Mouse (Mus musculus) limb, embryonic 10.5 days (tissue): ENCODE measurements at regions not wholly inside any gene's neighbourhood (a gene's known extent, or its start where the extent isn't known, plus 50 kb on each side); places are given as distances from the start of the nearest gene placed in this dataset.

Experiments used
- DNase-seq: peaks from one replicate; pipeline ENCODE4 v3.0.0-alpha.2; 2017; ENCODE audit warnings: low spot score
- H3K27ac ChIP-seq: fragments of 300-500 bp; sonication (generic); 2 replicates; pipeline ENCODE4 v1.5.1; 2016; ENCODE audit warnings: mild to moderate bottlenecking
- H3K27me3 ChIP-seq: fragments of 300-500 bp; sonication (generic); 2 replicates; pipeline ENCODE4 v1.6.1; 2016; ENCODE audit warnings: low read depth, mild to moderate bottlenecking; ENCODE audit not compliant: poor library complexity, severe bottlenecking
- H3K36me3 ChIP-seq: fragments of 300-500 bp; sonication (generic); 2 replicates; pipeline ENCODE4 v1.6.1; 2016; ENCODE audit warnings: mild to moderate bottlenecking, moderate library complexity
- H3K4me1 ChIP-seq: fragments of 300-500 bp; sonication (generic); 2 replicates; pipeline ENCODE4 v1.6.1; 2016
- H3K4me3 ChIP-seq: fragments of 300-500 bp; sonication (generic); 2 replicates; pipeline ENCODE4 v1.5.1; 2016; ENCODE audit warnings: mild to moderate bottlenecking, moderate library complexity
- H3K9me3 ChIP-seq: fragments of 300-500 bp; sonication (generic); replicated peaks from 2 replicates; pipeline ENCODE4 v1.6.1; 2016; ENCODE audit warnings: mild to moderate bottlenecking
- WGBS: fragments of 180-500 bp; shearing (Covaris S2); methylation state at CpG from one replicate; pipeline ENCODE4 v1.1.7; 2016; 5-methylcytosine and 5-hydroxymethylcytosine counted together

GRCm38 (mm10) chr13:116087541-116088308 lies 221.8 kb downstream of the Isl1 start:
- DNase-seq = no peak
- WGBS = 81% methylated on average over 4 of the region's 4 CpGs
- Histone ChIP-seq H3K9me3 (no peaks in the 10 kb centered on the region), H3K27me3 (no peaks in the 10 kb centered on the region), H3K4me3 (no peak overlapping the region), H3K4me1 (no peaks in the 10 kb centered on the region), H3K27ac (no peak overlapping the region), H3K36me3 (no peaks in the 10 kb centered on the region)

GRCm38 (mm10) chr13:116087140-116087539 lies 222.3 kb downstream of the Isl1 start:
- Histone ChIP-seq H3K9me3 (no peaks in the 10 kb centered on the region), H3K27ac (no peak overlapping the region), H3K4me3 (no peak overlapping the region), H3K36me3 (no peaks in the 10 kb centered on the region), H3K4me1 (no peaks in the 10 kb centered on the region), H3K27me3 (no peaks in the 10 kb centered on the region)
- DNase-seq = no peak
- 89% methylated on average over 1 of the region's 1 CpGs for WGBS

GRCm38 (mm10) chr13:116056976-116057647 lies 252.4 kb downstream of the Isl1 start:
- Histone ChIP-seq H3K9me3 (no peaks in the 10 kb centered on the region), H3K27ac (no peak overlapping the region), H3K4me3 (no peak overlapping the region), H3K36me3 (no peaks in the 10 kb centered on the region), H3K27me3 (no peaks in the 10 kb centered on the region), H3K4me1 (no peaks in the 10 kb centered on the region)
- 84% methylated on average over 5 of the region's 5 CpGs for WGBS
- no peak for DNase-seq

GRCm38 (mm10) chr13:116056112-116056652 lies 253.3 kb downstream of the Isl1 start:
- H3K27me3 ChIP-seq = no peaks in the 10 kb centered on the region
- no peaks in the 10 kb centered on the region for H3K36me3 ChIP-seq
- H3K4me3 ChIP-seq = no peak overlapping the region
- 77% methylated on average over 3 of the region's 3 CpGs for WGBS
- no peaks in the 10 kb centered on the region for H3K9me3 ChIP-seq
- no peak for DNase-seq
- no peaks in the 10 kb centered on the region for H3K4me1 ChIP-seq
- no peak overlapping the region for H3K27ac ChIP-seq

GRCm38 (mm10) chr13:116036166-116036565 lies 273.3 kb downstream of the Isl1 start:
- Histone ChIP-seq H3K4me3 (no peak overlapping the region), H3K9me3 (no peaks in the 10 kb centered on the region), H3K27me3 (no peaks in the 10 kb centered on the region), H3K4me1 (no peaks in the 10 kb centered on the region), H3K36me3 (no peaks in the 10 kb centered on the region), H3K27ac (no peak overlapping the region)
- DNase-seq = no peak
- 73% methylated on average over 4 of the region's 4 CpGs for WGBS

GRCm38 (mm10) chr13:116030152-116030720 lies 279.3 kb downstream of the Isl1 start:
- Histone ChIP-seq H3K9me3 (no peaks in the 10 kb centered on the region), H3K27ac (no peak overlapping the region), H3K27me3 (no peaks in the 10 kb centered on the region), H3K4me1 (no peaks in the 10 kb centered on the region), H3K36me3 (no peaks in the 10 kb centered on the region), H3K4me3 (no peak overlapping the region)
- no peak for DNase-seq
- WGBS = 90% methylated on average over 2 of the region's 2 CpGs

- no peak for DNase-seq
- H3K27me3 ChIP-seq = no peaks in the 10 kb centered on the region
- H3K9me3 ChIP-seq = no peaks in the 10 kb centered on the region
- no peak overlapping the region for H3K27ac ChIP-seq
- H3K4me3 ChIP-seq = no peak overlapping the region
- no peaks in the 10 kb centered on the region for H3K4me1 ChIP-seq
- 84% methylated on average over 2 of the region's 2 CpGs for WGBS
- H3K36me3 ChIP-seq = no peaks in the 10 kb centered on the region
These were observed 280.9 kb downstream of the Isl1 start for GRCm38 (mm10) chr13:116028583-116028982.

- no peak overlapping the region for H3K4me3 ChIP-seq
- 84% methylated on average over 2 of the region's 2 CpGs for WGBS
- H3K36me3 ChIP-seq = no peaks in the 10 kb centered on the region
- no peak overlapping the region for H3K27ac ChIP-seq
- no peaks in the 10 kb centered on the region for H3K9me3 ChIP-seq
- H3K4me1 ChIP-seq = no peaks in the 10 kb centered on the region
- H3K27me3 ChIP-seq = no peaks in the 10 kb centered on the region
- no peak for DNase-seq
These were observed 282.3 kb downstream of the Isl1 start for GRCm38 (mm10) chr13:116027147-116027546.

GRCm38 (mm10) chr13:116017886-116018285 lies 291.6 kb downstream of the Isl1 start:
- no peaks in the 10 kb centered on the region for H3K36me3 ChIP-seq
- 84% methylated on average over 5 of the region's 5 CpGs for WGBS
- H3K27me3 ChIP-seq = no peaks in the 10 kb centered on the region
- H3K4me3 ChIP-seq = no peak overlapping the region
- no peaks in the 10 kb centered on the region for H3K4me1 ChIP-seq
- no peaks in the 10 kb centered on the region for H3K9me3 ChIP-seq
- no peak for DNase-seq
- no peak overlapping the region for H3K27ac ChIP-seq

GRCm38 (mm10) chr13:116003733-116004132 lies 305.8 kb downstream of the Isl1 start:
- Histone ChIP-seq H3K9me3 (no peaks in the 10 kb centered on the region), H3K4me1 (no peaks in the 10 kb centered on the region), H3K27ac (no peak overlapping the region), H3K4me3 (no peak overlapping the region), H3K36me3 (no peaks in the 10 kb centered on the region), H3K27me3 (no peaks in the 10 kb centered on the region)
- 85% methylated on average over 1 of the region's 1 CpGs for WGBS
- DNase-seq = no peak

GRCm38 (mm10) chr13:116002391-116002899 lies 307.0 kb downstream of the Isl1 start:
- Histone ChIP-seq H3K27ac (no peak overlapping the region), H3K36me3 (no peaks in the 10 kb centered on the region), H3K9me3 (no peaks in the 10 kb centered on the region), H3K4me1 (no peaks in the 10 kb centered on the region), H3K27me3 (no peaks in the 10 kb centered on the region), H3K4me3 (no peak overlapping the region)
- 81% methylated on average over 4 of the region's 4 CpGs for WGBS
- no peak for DNase-seq

- DNase-seq = no peak
- no peak overlapping the region for H3K27ac ChIP-seq
- no peaks in the 10 kb centered on the region for H3K36me3 ChIP-seq
- no peaks in the 10 kb centered on the region for H3K27me3 ChIP-seq
- H3K4me3 ChIP-seq = no peak overlapping the region
- 76% methylated on average over 3 of the region's 3 CpGs for WGBS
- no peaks in the 10 kb centered on the region for H3K4me1 ChIP-seq
- H3K9me3 ChIP-seq = no peaks in the 10 kb centered on the region
These were observed 318.9 kb downstream of the Isl1 start for GRCm38 (mm10) chr13:115990591-115990990.

- Histone ChIP-seq H3K4me3 (no peak overlapping the region), H3K27me3 (no peaks in the 10 kb centered on the region), H3K36me3 (no peaks in the 10 kb centered on the region), H3K27ac (no peak overlapping the region), H3K4me1 (no peaks in the 10 kb centered on the region), H3K9me3 (no peaks in the 10 kb centered on the region)
- no peak for DNase-seq
These were observed 320.4 kb downstream of the Isl1 start for GRCm38 (mm10) chr13:115989091-115989490.
